Mouse (Mus musculus) lung, embryonic 14.5 days (tissue): ENCODE measurements around the gene Foxl2. TPM values are rescaled to one million over a fixed set of nuclear protein-coding genes. Genes with fewer than 3 reads are reported as not detected.

Experiments
- ATAC-seq: fragments of 200-750 bp; cut with Nextera tagmentation; 2 replicates; pipeline ENCODE4 v1.8.0; 2017; ENCODE audit warnings: mild to moderate bottlenecking, moderate TSS enrichment, moderate library complexity; ENCODE audit not compliant: insufficient read depth
- DNase-seq: peaks from one replicate; pipeline ENCODE4 v3.0.0-alpha.2; 2015
- H3K27ac ChIP-seq: fragments of 300-500 bp; sonication (generic); 2 replicates; pipeline ENCODE4 v1.5.1; 2014; ENCODE audit warnings: low read depth, mild to moderate bottlenecking, moderate library complexity
- H3K27me3 ChIP-seq: fragments of 300-500 bp; sonication (generic); 2 replicates; pipeline ENCODE4 v1.6.1; 2014; ENCODE audit warnings: low read length, control low read depth; ENCODE audit not compliant: insufficient read depth
- H3K36me3 ChIP-seq: fragments of 300-500 bp; sonication (generic); 2 replicates; pipeline ENCODE4 v1.6.1; 2014; ENCODE audit warnings: control low read depth; ENCODE audit not compliant: insufficient read depth
- H3K4me1 ChIP-seq: fragments of 300-500 bp; sonication (generic); 2 replicates; pipeline ENCODE4 v1.6.1; 2014; ENCODE audit warnings: antibody characterized with exemption, control low read depth; ENCODE audit not compliant: insufficient read depth
- H3K4me2 ChIP-seq: fragments of 300-500 bp; sonication (generic); 2 replicates; pipeline ENCODE4 v1.6.1; 2014; ENCODE audit warnings: mild to moderate bottlenecking
- H3K4me3 ChIP-seq: fragments of 300-500 bp; sonication (generic); 2 replicates; pipeline ENCODE4 v1.5.1; 2014; ENCODE audit warnings: low read depth, low read length
- H3K9ac ChIP-seq: fragments of 300-500 bp; sonication (generic); 2 replicates; pipeline ENCODE4 v1.6.1; 2014
- H3K9me3 ChIP-seq: fragments of 300-500 bp; sonication (generic); 2 replicates; pipeline ENCODE4 v1.6.1; 2016; ENCODE audit warnings: low read depth, low read length, control low read depth
- CTCF ChIP-seq: IDR thresholded peaks from 2 replicates; pipeline ENCODE4 v1.5.1; 2016; ENCODE audit warnings: antibody characterized with exemption, low read depth
- WGBS: fragments of 180-500 bp; shearing (Covaris S2); extraction: QIAGEN DNeasy Blood & Tissue Kit; methylation state at CpG from one replicate; pipeline ENCODE4 v1.1.7; 2014; 5-methylcytosine and 5-hydroxymethylcytosine counted together
- polyA plus RNA-seq: library from polyadenylated mRNA; unstranded; fragments of >200 nt; fragmentation: Nextera tagmentation; extraction: Ambion mirVana; gene quantifications from 2 replicates; pipeline ENCODE4 v1.2.1, GENCODE M21; 2014

The Foxl2 gene
- polyA plus RNA-seq, 1 experiment from 2014 or later = not detected

DNA sequence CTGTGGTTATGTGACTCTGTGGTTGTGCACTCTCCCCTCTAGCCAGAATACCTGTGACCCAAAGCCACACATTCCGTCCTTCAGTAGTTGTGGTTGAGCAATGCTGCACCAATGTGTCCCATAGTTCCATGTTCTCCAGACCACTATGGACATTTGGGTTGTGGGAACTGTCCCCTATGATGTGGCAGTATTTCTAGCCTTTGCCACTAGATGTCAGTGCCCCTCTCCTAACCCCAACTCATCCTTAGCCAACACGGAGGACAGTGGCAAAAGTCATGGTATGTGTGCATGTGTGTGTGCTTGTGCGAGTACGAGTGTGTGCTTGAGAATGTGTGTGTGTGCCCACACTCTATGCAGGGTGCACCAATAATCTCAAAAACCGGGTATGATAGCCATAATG, 21.4 kb downstream of the Foxl2 start:
- peaks cover 42% of the 10 kb centered on the region for H3K27me3 ChIP-seq

DNA sequence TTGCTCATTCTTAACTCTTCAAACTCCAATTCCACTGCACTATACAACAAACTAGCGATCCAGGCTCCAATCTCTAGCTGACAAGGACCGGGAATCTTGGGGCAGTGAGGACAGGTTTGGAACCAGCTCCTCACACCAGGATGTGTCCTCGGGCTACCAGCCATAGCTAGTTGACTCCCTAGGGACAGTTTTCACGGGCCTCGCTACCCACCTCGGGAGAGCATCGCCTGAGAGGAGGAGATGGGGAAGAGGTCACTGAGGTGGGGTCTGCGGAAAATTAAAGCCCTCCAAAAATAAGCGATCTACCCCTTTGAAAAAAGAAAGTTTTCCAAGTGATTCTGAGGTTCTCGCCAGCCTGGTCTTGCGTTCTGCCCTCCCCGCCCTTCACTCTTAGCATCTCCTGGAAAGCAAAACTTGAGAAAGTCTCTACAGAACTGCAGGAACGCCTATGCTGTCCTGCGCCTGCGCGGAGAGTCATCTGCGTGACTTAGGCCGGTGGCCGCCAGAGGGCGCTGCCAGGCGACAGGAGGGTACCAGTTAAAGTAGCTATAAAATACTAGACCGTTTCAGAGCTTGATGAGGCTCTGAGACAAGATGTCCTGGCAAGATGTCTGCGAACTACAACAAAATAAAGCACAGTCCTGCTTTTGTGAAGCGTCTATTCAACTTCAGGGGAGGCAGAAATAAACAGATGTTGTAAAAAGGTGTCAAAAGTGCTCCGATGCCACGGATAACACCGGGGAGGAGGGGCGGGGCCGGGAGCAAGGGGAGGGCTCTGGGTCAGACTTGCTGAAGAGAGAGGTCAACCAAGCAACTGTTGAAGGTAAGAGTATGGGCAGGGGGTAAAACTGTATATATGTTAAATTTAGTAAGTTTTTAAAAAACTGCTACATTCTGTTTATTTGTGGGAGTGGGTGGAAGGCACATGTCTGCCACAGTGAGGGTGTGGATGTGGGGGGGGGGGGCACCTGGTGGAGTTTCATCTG, 24.6 kb downstream of the Foxl2 start:
- Histone ChIP-seq H3K9ac (no peak overlapping the region), H3K4me3 (peak overlapping the region; percentile 21; the same call in 1 of the 2 replicates), H3K9me3 (no peaks in the 10 kb centered on the region), H3K27ac (no peak overlapping the region), H3K27me3 (peaks cover 10% of the 10 kb centered on the region), H3K4me2 (peak overlapping the region; percentile 50), H3K36me3 (no peaks in the 10 kb centered on the region), H3K4me1 (no peaks in the 10 kb centered on the region)
- peak; percentile 95 for TF ChIP-seq CTCF
- DNase-seq (peak; percentile 94), ATAC-seq (peak; percentile 89)
- 6% methylated on average over 29 of the region's 29 CpGs for WGBS

More for the DNA sequence above, 21.4 kb downstream of the Foxl2 start:
- no peak overlapping the region for H3K4me3 ChIP-seq
- H3K4me2 ChIP-seq = no peak overlapping the region
- H3K9ac ChIP-seq = no peak overlapping the region
- WGBS = 37% methylated on average over 5 of the region's 5 CpGs
- ATAC-seq = no peak
- H3K4me1 ChIP-seq = no peaks in the 10 kb centered on the region
- no peak overlapping the region for H3K27ac ChIP-seq
- TF ChIP-seq CTCF = peak; percentile 59
- no peaks in the 10 kb centered on the region for H3K36me3 ChIP-seq
- no peaks in the 10 kb centered on the region for H3K9me3 ChIP-seq
- peak; percentile 28 for DNase-seq

DNA sequence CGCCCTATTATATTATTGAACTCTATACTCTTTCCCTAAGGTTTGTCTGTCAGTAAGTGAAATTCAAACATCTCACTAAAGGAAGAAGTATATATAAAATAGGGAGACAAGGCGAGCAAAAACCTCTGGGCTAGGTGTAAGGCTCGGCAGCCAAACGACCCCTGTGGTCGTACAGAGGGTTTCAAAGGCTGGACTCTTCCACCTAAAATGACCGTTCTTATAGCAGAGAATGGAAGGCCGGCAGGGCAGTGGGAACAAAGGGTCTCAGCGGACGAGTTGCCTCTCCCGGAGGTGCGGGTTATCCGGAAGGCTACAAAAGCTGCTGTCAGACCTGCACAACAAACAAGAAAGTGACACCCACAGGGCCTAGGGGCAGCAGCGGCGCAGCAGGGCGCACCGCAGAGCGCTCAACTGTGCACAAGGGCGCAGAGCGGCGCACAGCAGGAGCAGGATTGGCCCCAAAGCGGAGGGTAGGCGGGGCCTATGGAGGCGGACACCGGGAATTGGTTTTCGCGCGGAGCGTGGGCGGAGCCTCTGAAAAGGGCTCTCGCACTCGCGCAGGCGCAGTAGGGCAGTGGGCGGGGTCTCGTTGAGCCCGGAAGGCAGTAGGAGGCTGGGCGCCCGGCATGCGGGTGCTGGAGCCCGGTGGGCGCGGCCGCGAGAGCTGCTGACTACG, 30.9 kb downstream of the Foxl2 start, which contains the start of gene Faim:
Faim (plus strand) TSS at position 574 of the 676 bp plus-strand sequence.
- Histone ChIP-seq H3K27ac (no peak within 1 kb of the TSS), H3K9ac (peak within 1 kb of the TSS; percentile 68), H3K27me3 (no peaks in the 10 kb centered on the region; the same call in 1 of the 2 replicates), H3K4me1 (peaks cover 6% of the 10 kb centered on the region), H3K9me3 (no peaks in the 10 kb centered on the region), H3K4me3 (peak within 1 kb of the TSS; percentile 81), H3K36me3 (no peaks in the 10 kb centered on the region), H3K4me2 (peak within 1 kb of the TSS; percentile 82)
- DNase-seq = peak; percentile 100
- 1% methylated on average over 45 of the region's 45 CpGs for WGBS
- ATAC-seq = peak; percentile 100
- peak; percentile 11; the same call in 1 of the 2 replicates for TF ChIP-seq CTCF

DNA sequence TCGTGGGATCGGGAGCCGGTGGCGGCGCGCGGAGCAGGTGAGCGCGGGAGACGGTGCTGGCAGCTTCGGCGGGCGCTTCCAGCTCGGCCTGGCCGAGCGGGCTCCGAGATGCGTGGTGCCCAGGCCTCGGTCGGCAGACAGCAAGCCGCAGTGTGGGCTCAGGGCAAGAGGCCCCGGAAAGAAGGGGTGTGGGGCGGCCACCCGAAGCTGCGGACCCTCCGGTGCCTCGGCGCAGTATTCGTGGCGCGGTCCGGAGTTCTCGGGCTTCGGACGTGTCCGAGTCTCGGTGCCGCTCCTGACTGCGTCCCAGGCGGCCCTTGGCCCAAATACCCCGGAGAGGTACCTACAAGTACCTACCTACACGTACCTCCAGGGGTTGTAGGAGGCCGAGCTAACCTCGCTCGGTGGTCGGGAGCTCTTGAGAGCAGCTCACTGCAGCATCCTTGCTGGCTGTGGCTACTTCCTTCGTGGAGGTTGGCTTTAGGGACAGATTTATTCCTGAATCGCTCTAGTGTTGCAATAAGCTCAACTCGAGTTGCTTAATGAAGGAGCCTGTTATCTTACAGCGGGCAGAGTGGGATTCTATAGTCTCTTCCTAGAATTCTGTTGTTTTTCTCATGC, 31.5 kb downstream of the Foxl2 start:
- DNase-seq (peak; percentile 42), ATAC-seq (peak; percentile 80; the same call in 1 of the 2 replicates)
- under 1% methylated on average over 50 of the region's 50 CpGs for WGBS
- H3K36me3 ChIP-seq = no peaks in the 10 kb centered on the region
- H3K27ac ChIP-seq = no peak overlapping the region
- no peaks in the 10 kb centered on the region for H3K9me3 ChIP-seq
- H3K4me1 ChIP-seq = peaks cover 6% of the 10 kb centered on the region
- TF ChIP-seq CTCF = no peak
- peak overlapping the region; percentile 81 for H3K4me3 ChIP-seq
- peak overlapping the region; percentile 82 for H3K4me2 ChIP-seq
- H3K27me3 ChIP-seq = no peaks in the 10 kb centered on the region; the same call in 1 of the 2 replicates
- peak overlapping the region; percentile 68 for H3K9ac ChIP-seq

DNA sequence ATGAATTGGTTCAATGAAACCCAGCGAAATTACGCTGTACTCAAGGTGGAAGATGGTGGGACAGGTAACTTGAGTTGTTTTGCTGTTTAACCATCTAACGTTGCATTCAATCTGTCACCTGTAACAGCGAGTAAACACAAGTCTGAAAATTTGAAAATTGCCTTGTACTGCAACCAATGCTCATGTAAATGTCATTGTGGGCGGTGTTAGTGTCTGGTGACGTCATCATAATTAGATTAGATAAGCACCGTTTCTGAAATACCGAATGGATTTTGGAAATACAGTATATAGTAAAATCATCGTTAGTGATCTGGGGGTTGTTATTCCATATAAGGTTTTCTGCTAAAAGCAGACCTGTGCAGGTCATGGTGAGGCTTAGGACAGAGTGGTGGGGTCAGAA, 32.0 kb downstream of the Foxl2 start:
- no peaks in the 10 kb centered on the region for H3K9me3 ChIP-seq
- DNase-seq = no peak
- H3K4me1 ChIP-seq = peaks cover 6% of the 10 kb centered on the region
- no peaks in the 10 kb centered on the region for H3K36me3 ChIP-seq
- no peak for TF ChIP-seq CTCF
- peak overlapping the region; percentile 68; the same call in 1 of the 2 replicates for H3K9ac ChIP-seq
- H3K4me2 ChIP-seq = peak overlapping the region; percentile 82
- no peaks in the 10 kb centered on the region; the same call in 1 of the 2 replicates for H3K27me3 ChIP-seq
- no peak overlapping the region for H3K27ac ChIP-seq
- peak overlapping the region; percentile 81 for H3K4me3 ChIP-seq
- no peak for ATAC-seq
- WGBS = 41% methylated on average over 9 of the region's 9 CpGs

DNA sequence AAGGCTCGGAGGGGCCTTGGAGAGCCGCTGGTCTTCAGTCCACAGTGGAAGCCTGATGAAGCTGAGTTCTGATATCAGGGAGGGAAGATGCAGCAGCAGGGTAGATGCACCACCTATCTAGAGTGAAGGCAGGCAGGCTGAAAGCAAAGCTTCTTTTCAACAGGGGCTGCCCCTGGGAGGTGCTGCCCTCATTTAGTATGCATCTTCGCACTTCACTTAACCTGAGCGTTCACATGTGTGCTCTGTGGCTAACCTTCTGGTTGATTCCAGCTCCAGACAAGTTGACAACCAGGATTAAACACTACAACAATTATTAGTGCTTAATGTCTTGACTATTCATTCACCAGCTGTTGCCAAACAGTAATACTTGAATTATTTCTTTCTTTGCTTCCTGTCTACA, 39.0 kb downstream of the Foxl2 start:
- 86% methylated on average over 4 of the region's 4 CpGs for WGBS
- TF ChIP-seq CTCF = no peak

More for the DNA sequence above, 39.0 kb downstream of the Foxl2 start:
- Histone ChIP-seq H3K27me3 (no peaks in the 10 kb centered on the region), H3K4me2 (no peak overlapping the region), H3K9ac (no peak overlapping the region), H3K36me3 (peaks cover 6% of the 10 kb centered on the region; the same call in 1 of the 2 replicates), H3K9me3 (no peaks in the 10 kb centered on the region), H3K4me3 (no peak overlapping the region), H3K27ac (no peak overlapping the region), H3K4me1 (no peaks in the 10 kb centered on the region)
- ATAC-seq (no peak), DNase-seq (no peak)
